Mouse (Mus musculus): ENCODE measurements around the gene Large2.
A peak's percentile ranks its signal among the peaks of the same experiment; 100 is the strongest.
"Not testable (repeated sequence)": the region's sequence is repeated elsewhere in the genome, so short reads cannot be mapped to it uniquely, and the experiment has no call there.

Large2 gene

GRCm38 (mm10) chr2:92374514-92374913 is at the start of gene Large2, which contains the start of gene Pex16:
TSS of gene Large2 (minus strand) at chr2:92374869.
TSS of gene Pex16 (plus strand) at chr2:92374676.
- DNase-seq (ENCODE audit: low read depth): peak; percentile 66

- no peak for DNase-seq (ENCODE audit: low read depth)
Measured at GRCm38 (mm10) chr2:92423702-92424461, 49.2 kb upstream of the Large2 start.

DNA sequence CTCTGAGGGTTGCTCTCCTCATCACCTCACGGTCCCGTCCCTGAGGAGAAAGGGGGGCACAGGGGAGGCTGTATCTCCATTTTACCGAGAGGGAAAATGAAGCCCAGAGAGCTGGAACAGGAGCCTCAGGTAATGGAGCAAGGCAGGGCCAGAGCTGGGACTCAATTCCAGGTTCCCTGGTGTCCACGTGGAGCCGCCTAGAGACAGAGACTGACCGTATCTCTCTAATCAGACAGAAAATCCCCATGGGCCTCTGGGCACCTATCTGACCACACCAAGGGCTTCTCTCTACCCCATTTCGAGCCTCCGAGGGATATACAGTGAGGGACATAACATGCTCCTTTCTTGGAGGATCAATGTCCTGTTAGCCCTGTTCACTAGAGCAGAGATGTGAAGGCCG is 48.5 kb upstream of the Large2 start:
- DNase-seq (ENCODE audit: low read depth): no peak

DNA sequence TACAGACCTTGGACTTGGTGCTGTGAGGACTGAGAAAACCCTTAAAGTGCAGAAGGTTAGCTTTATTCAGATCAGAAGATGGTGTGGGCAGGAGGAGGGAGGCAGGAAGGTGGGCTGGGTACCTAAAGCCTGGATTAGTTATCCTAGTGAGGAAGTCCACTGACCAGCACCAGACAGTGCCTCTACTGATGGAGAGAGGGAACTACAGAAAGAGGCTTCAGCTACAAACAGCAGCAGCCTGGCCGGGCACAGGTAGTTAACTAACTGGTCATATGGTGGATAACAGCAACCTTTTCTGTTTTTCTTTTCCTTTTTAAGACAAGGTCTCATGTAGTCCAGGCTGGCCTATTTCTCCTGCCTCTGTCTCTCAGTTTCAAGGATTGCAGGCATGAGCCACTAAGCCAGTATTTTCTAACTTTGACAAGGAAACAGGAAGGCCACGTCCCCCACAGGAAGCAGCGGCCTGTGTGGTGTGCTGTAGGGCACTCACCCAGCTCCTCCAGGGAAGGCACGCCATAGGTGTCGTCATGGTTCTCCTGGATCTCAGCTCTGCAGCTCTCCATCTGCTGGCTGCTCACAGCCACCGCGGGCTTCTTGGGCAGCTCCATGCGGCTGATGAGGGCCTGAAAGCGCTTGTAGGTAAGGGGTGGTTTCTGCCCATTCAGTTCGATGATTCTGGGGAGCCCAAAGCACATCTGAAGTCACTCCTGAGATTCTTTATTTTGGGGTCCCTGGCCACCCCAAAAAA is 47.9 kb upstream of the Large2 start:
- DNase-seq (ENCODE audit: low read depth): no peak

DNA sequence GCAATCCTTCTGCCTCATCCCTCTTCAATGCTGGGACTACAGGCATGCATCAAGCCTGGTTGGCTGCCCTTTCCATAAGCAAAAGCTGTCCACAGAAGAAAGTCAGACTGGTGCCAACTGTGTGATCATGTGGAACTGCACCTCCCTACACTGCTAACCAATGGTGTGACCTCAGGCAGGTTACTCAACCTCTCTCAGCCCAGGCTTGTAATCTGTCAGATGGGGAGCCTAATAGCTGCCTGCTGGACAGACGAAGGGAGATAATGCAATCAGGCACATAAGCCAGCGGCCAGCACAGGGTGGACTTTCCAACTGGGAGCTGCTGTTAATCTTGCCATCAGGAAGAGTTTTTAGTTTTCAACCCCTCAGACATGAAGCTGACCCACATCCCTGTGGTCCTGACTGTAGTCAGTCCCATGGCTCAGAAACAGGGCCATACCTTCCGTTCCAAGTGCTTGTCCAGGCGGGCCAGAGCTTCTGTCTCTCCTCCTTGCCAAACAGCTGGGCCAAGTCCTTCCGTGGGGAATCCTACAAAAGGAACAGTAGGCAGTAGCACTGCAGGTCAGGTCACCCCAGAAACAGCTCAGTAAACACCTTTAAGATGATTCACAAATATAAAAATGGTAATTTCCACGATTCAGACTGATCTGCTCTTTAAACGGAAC is 47.2 kb upstream of the Large2 start:
- no peak for DNase-seq (ENCODE audit: low read depth)

DNA sequence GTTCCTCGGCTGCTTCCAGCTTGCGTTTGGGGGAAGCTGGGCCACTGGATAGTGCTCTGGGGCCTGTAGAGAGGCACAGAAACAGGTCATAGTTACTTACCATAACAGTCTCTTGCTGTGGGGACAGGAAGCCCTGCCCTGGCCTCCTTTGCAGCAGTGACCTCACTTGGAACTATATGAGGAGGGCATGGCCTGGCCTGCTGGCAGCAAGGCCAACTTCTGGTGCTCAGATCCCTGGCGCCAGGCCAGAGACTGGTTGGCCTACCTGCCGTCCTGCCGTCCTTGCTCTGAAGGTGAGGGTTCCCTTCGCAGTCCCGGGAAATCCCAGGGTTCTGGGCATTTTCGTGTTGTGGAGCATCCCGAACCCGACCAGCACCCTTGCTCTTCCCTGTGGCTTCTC is 37.0 kb upstream of the Large2 start:
- no peak for DNase-seq (ENCODE audit: low read depth)

DNA sequence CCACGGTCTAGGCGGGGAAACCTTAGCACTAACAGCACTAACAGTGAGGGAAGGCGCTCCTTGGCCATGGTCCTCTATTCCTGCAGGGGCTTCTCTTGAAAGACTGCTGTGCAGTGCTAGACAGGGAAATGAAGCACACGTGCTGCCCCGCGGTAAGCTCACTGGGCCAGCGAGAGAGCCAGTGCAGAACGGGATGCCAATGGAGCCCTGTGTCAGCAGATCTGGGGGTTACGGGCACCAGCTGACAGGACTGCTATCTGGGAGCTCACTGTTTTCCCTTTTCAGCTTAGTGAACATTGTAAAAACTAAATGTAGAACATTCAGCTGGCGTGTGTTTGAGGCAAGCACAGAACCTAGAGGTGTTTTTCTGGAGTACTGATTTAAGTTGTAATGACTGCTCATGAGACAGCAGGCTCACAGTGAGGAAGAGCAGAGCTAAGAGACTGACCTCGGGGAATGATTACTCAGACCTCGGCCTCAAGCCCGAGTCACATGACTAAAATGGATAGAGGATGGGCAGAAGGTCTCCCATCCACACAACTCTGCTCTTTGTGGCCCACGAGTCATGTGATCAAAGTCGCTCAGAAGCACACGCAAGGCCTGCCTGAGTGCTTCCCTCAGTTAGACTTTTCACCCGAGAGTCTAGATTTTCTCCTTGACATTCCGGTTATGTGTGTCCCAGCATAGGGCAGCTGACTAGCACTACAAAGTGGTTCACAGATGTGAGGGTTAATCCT is 33.8 kb upstream of the Large2 start:
- no peak for DNase-seq (ENCODE audit: low read depth)

DNA sequence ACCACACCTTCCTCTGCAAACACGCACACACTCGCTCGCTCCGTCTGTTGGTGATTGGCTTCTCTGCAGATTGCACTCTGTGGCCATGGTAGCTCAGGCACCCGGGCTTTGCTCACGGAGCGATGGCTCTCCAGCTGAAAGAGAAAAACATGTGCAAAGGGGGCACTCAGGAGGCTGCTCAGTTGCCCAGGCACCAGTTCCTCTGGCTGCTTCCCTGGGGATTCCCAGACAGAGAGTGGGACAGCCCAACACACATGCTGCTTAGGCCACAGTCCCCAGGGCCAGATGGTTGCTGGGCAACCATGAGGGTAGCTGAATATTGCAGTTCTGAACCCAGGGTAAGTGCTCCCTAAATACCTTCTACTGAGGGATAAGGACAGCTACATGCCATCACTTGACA is 31.0 kb upstream of the Large2 start:
- DNase-seq (ENCODE audit: low read depth): no peak

GRCm38 (mm10) chr2:92404737-92405136 is 30.1 kb upstream of the Large2 start:
- DNase-seq (ENCODE audit: low read depth): no peak

GRCm38 (mm10) chr2:92403776-92404319 is 29.2 kb upstream of the Large2 start:
- no peak for DNase-seq (ENCODE audit: low read depth)

- DNase-seq (ENCODE audit: low read depth): no peak
Measured at GRCm38 (mm10) chr2:92402591-92403326, 28.1 kb upstream of the Large2 start.

DNA sequence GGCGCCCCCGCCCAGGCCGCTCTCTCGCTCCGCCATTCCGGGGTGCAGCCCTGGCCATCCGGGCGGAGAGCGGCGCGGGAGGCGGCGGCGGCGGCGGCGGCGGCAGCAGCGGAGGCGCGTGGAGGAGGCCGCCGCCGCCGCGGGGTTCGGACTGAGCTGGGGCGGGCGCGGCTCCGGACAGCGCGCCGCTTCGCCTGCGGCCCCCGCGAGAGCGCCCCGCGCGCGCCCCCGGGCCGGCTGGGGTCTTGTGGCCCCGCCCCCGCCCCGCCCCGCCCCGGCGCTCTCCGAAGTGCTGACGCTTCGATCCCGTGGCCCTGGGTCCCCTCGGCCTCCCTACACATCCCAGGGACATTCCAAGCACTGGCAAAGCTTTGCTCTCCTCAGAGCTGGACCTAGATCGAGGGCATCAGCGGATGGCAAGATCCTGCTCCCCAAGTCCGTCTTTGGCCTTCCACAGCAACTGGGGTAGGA is 26.5 kb upstream of the Large2 start, which contains the start of gene Mapk8ip1:
Gene Mapk8ip1 (minus strand): TSS at position 173 of the 471 bp plus-strand sequence.
- no peak for DNase-seq (ENCODE audit: low read depth)

GRCm38 (mm10) chr2:92400682-92401081 is 26.0 kb upstream of the Large2 start:
- no peak for DNase-seq (ENCODE audit: low read depth)

GRCm38 (mm10) chr2:92399877-92400276 is 25.2 kb upstream of the Large2 start:
- not testable (repeated sequence) for DNase-seq (ENCODE audit: low read depth)

GRCm38 (mm10) chr2:92397436-92397835 is 22.8 kb upstream of the Large2 start:
- no peak for DNase-seq (ENCODE audit: low read depth)

DNA sequence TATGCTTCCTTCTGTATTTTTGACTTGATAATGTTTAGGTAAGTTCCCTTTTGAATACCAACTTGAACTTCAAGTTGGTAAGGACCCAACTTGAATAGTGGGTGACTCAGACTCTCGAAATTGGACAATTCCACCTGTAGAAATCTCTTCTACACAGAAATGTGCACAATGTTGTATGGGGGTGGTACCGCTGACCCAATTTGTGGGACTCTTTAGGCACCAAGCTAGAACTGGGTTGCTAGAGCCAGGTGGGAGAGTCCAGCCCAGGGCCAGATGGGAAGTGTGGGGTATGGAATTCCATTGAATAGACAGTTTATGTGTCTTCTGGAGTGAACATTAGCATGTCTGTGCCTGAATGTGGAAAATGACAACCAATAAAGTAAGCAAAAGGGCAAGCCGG is 20.9 kb upstream of the Large2 start:
- no peak for DNase-seq (ENCODE audit: low read depth)

DNA sequence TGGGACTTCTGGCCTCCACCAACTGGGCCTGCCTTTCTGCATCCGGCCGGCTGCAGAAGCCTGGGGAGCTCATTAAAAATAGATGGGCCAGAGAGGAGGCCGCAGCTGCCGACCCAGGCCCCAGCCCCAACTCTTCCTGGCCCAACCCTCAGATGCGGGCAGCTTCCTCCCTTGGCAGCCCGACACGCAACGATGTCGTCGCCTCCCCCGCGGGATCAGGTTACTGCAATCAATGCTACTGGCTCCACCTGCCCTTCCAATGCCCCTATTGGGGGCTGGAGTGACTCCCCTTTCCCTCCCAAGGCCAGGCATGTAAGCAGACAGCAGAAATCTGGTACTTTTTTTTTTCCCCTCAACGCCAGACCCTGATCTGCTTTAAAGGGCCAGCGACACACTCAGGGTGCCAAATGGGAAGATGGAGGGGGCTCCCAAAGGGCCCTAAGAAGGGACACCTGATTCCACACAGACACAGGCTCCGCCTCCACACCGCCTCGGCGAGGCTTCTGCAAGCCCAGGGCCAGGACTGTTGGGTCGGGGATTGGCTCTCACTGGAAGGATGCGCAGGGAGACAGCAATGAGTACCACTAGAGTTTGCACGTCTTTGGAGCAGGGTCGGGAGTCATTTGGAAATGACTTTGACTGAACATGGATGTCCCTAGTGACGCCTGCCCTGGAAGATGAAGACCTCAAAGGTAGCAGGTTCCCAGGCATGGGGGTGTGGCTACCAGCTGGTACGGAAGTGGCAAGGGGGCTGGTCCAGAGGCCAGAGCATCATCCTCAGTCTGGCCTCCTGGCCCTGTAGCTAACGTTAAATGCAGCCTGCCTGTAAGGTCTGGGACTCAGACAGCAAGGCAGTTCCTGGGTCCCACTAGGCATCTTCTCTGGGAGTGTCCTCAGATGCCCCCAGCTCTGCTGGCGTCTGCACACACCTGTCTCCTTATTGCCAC is 17.9 kb upstream of the Large2 start:
- DNase-seq (ENCODE audit: low read depth): no peak

GRCm38 (mm10) chr2:92391703-92392317 is 17.1 kb upstream of the Large2 start:
- no peak for DNase-seq (ENCODE audit: low read depth)

DNA sequence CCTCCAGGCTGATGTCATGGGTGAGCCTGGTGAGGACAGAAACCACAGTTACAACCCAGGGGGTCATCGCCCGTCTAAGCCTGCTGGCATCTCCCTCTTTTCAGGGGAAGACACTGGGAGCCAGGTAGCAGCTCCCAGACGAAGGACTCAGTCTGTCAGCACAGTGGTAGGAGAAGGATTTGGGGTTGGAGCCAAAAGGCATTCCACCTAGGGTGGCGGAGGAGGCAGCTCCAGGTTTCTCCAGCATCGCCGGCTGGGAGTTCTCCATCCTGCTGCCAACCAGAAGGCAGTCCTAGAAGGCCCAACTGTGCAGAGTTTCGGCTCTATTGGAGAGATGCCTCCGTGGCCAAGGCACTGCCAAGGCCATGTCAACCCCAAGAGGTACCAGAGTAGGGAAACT is 16.4 kb upstream of the Large2 start:
- no peak for DNase-seq (ENCODE audit: low read depth)

All from naive thymus-derived CD4-positive, alpha-beta T cell, adult 2 months (primary cell).